Mouse (Mus musculus) hematopoietic stem cell, adult 5-6 weeks (primary cell): ENCODE results near the gene Syn3. TPM values are rescaled to one million over a fixed set of nuclear protein-coding genes. Genes with fewer than 3 reads are reported as not detected.

Experiments used
- ATAC-seq, 2 experiments: fragments of 125-278 bp in 1 of 2; replicated peaks in 1 of 2; 2 replicates each; pipeline ENCODE4 v1.8.0; 2016 to 2017; ENCODE audit warnings: inconsistent platforms in 2 of 2, mild to moderate bottlenecking in 2 of 2, moderate number of reproducible peaks in 2 of 2, low read depth in 1 of 2, moderate TSS enrichment in 1 of 2; ENCODE audit not compliant: low FRiP score in 2 of 2, poor library complexity in 2 of 2, severe bottlenecking in 2 of 2, insufficient read depth in 1 of 2, low TSS enrichment in 1 of 2
- total RNA-seq: library from RNA; stranded (forward); fragments of 172-1452, 232-1000 nt; gene quantifications from 2 replicates; pipeline ENCODE4 v1.2.3, GENCODE M21; 2017

The Syn3 gene
- total RNA-seq, 1 experiment from 2014 or later: 2.6 TPM

- ATAC-seq: no peak
Measured at GRCm38 (mm10) chr10:86249283-86249682, 249.4 kb downstream of the Syn3 start.

GRCm38 (mm10) chr10:86248807-86249206, 249.9 kb downstream of the Syn3 start:
- ATAC-seq: no peak

- no peak for ATAC-seq
Measured at GRCm38 (mm10) chr10:86248131-86248740, 250.5 kb downstream of the Syn3 start.

- ATAC-seq: no peak
Measured at GRCm38 (mm10) chr10:86245396-86245795, 253.3 kb downstream of the Syn3 start.

GRCm38 (mm10) chr10:86243525-86243924, 255.2 kb downstream of the Syn3 start:
- ATAC-seq: no peak

GRCm38 (mm10) chr10:86242721-86243120, 256.0 kb downstream of the Syn3 start:
- ATAC-seq: no peak

- ATAC-seq: no peak
Measured at GRCm38 (mm10) chr10:86230006-86230405, 268.7 kb downstream of the Syn3 start.

GRCm38 (mm10) chr10:86225480-86225879, 273.2 kb downstream of the Syn3 start:
- ATAC-seq: no peak

- ATAC-seq: no peak
Measured at GRCm38 (mm10) chr10:86218984-86219383, 279.7 kb downstream of the Syn3 start.

GRCm38 (mm10) chr10:86216836-86217235, 281.9 kb downstream of the Syn3 start:
- no peak for ATAC-seq

- no peak for ATAC-seq
Measured at GRCm38 (mm10) chr10:86212062-86212461, 286.6 kb downstream of the Syn3 start.

- ATAC-seq: no peak
Measured at GRCm38 (mm10) chr10:86203915-86204314, 294.8 kb downstream of the Syn3 start.

GRCm38 (mm10) chr10:86203175-86203574, 295.5 kb downstream of the Syn3 start:
- no peak for ATAC-seq

- no peak for ATAC-seq
Measured at GRCm38 (mm10) chr10:86201826-86202225, 296.9 kb downstream of the Syn3 start.

GRCm38 (mm10) chr10:86201006-86201405, 297.7 kb downstream of the Syn3 start:
- no peak for ATAC-seq

- ATAC-seq: no peak
Measured at GRCm38 (mm10) chr10:86196414-86197025, 302.2 kb downstream of the Syn3 start.

- ATAC-seq: no peak
Measured at GRCm38 (mm10) chr10:86194722-86195121, 304.0 kb downstream of the Syn3 start.

- no peak for ATAC-seq
Measured at GRCm38 (mm10) chr10:86193863-86194434, 304.7 kb downstream of the Syn3 start.

GRCm38 (mm10) chr10:86188614-86189013, 310.1 kb downstream of the Syn3 start:
- no peak for ATAC-seq
